Mouse (Mus musculus): ENCODE measurements around the gene Naglu. TPM values are rescaled to one million over a fixed set of nuclear protein-coding genes. Genes with fewer than 3 reads are reported as not detected.

The Naglu gene
- total RNA-seq, 2 experiments from 2014 or later: 6.0 to 12.0 TPM

- no peak for ATAC-seq (replicated peaks; ENCODE audit: poor library complexity)
Observed at GRCm38 (mm10) chr11:101056885-101057284, 12.9 kb upstream of the Naglu start.

- peak; percentile 74 for ATAC-seq (replicated peaks; ENCODE audit: poor library complexity)
Observed at GRCm38 (mm10) chr11:101057860-101058259, 12.0 kb upstream of the Naglu start.

- ATAC-seq (replicated peaks; ENCODE audit: poor library complexity): no peak
Observed at GRCm38 (mm10) chr11:101058726-101059125, 11.1 kb upstream of the Naglu start.

GRCm38 (mm10) chr11:101059473-101059872 lies 10.3 kb upstream of the Naglu start:
- no peak for ATAC-seq (replicated peaks; ENCODE audit: poor library complexity)

GRCm38 (mm10) chr11:101060126-101060525 lies 9.7 kb upstream of the Naglu start:
- ATAC-seq (replicated peaks; ENCODE audit: poor library complexity): no peak

GRCm38 (mm10) chr11:101061049-101061448 lies 8.8 kb upstream of the Naglu start:
- ATAC-seq (replicated peaks; ENCODE audit: poor library complexity): no peak

GRCm38 (mm10) chr11:101062165-101062884 lies 7.5 kb upstream of the Naglu start:
- no peak for ATAC-seq (replicated peaks; ENCODE audit: poor library complexity)

GRCm38 (mm10) chr11:101062971-101063675 lies 6.7 kb upstream of the Naglu start:
- ATAC-seq (replicated peaks; ENCODE audit: poor library complexity): no peak

- peak; percentile 91 for ATAC-seq (replicated peaks; ENCODE audit: poor library complexity)
Observed at GRCm38 (mm10) chr11:101063676-101064327, 6.0 kb upstream of the Naglu start.

- no peak for ATAC-seq (replicated peaks; ENCODE audit: poor library complexity)
Observed at GRCm38 (mm10) chr11:101064462-101064861, 5.3 kb upstream of the Naglu start.

GRCm38 (mm10) chr11:101065002-101065401 lies 4.8 kb upstream of the Naglu start:
- no peak for ATAC-seq (replicated peaks; ENCODE audit: poor library complexity)

GRCm38 (mm10) chr11:101066549-101067412 lies 3.0 kb upstream of the Naglu start:
- peak; percentile 43 for ATAC-seq (replicated peaks; ENCODE audit: poor library complexity)

- no peak; the same call in 1 of the 2 replicates for ATAC-seq (replicated peaks; ENCODE audit: poor library complexity)
Observed at GRCm38 (mm10) chr11:101070189-101070527, 346 bp downstream of the Naglu start.

- ATAC-seq (replicated peaks; ENCODE audit: poor library complexity): no peak
Observed at GRCm38 (mm10) chr11:101070987-101071386, 1.2 kb downstream of the Naglu start.

GRCm38 (mm10) chr11:101071810-101072428 lies 2.1 kb downstream of the Naglu start:
- ATAC-seq (replicated peaks; ENCODE audit: poor library complexity): no peak

- ATAC-seq (replicated peaks; ENCODE audit: poor library complexity): no peak
Observed at GRCm38 (mm10) chr11:101078121-101078520, 8.3 kb downstream of the Naglu start, which contains the start of gene Hsd17b1. Gene Hsd17b1 (plus strand): TSS chr11:101078411.

GRCm38 (mm10) chr11:101079746-101080145 lies 9.9 kb downstream of the Naglu start:
- ATAC-seq (replicated peaks; ENCODE audit: poor library complexity): peak; percentile 9

- ATAC-seq (replicated peaks; ENCODE audit: poor library complexity): no peak
Observed at GRCm38 (mm10) chr11:101080421-101080820, 10.6 kb downstream of the Naglu start.

- ATAC-seq (replicated peaks; ENCODE audit: poor library complexity): no peak
Observed at GRCm38 (mm10) chr11:101081659-101082058, 11.8 kb downstream of the Naglu start.
